Mouse (Mus musculus) adrenal gland, adult 2 months (tissue): ENCODE data around the gene Mthfd1. TPM values are rescaled to one million over a fixed set of nuclear protein-coding genes. Genes with fewer than 3 reads are reported as not detected.
A peak's percentile ranks its signal among the peaks of the same experiment; 100 is the strongest.
"Not testable (repeated sequence)": the region's sequence is repeated elsewhere in the genome, so short reads cannot be mapped to it uniquely, and the experiment has no call there.

Experiments
- DNase-seq: peaks from one replicate; pipeline ENCODE4 v3.0.0; 2021
- long read RNA-seq: library from polyadenylated mRNA; stranded (forward); transcript quantifications from one replicate; pipeline ENCODE4 v2.0.0, GENCODE M21; 2021
- polyA plus RNA-seq: library from polyadenylated mRNA; depleted of rRNA; stranded (reverse); fragments of >200 nt; gene quantifications from 2 replicates; pipeline ENCODE4 v1.2.3, GENCODE M21; 2012; rRNA removed
- total RNA-seq, 2 experiments: library from RNA; stranded (reverse); gene quantifications; 2 replicates each; pipeline ENCODE4 v1.2.3; 2021

Gene Mthfd1
- total RNA-seq (10 to 100 TPM; 41.8 to 49.4 TPM), polyA plus RNA-seq (16.0 and 18.1 TPM in 2 replicates)
- long read RNA-seq, transcript Mthfd1-201 (28 exons, 3,241 nt): major isoform, 62 of 70 reads
- long read RNA-seq, partial matches to known transcripts: 6 of 70 reads
- long read RNA-seq, other reads (novel, unspliced or antisense): 2 of 70 reads

- peak; percentile 97 for DNase-seq
These were observed at the start of gene Mthfd1 for GRCm38 (mm10) chr12:76254725-76255498. Gene Mthfd1, plus strand, starts transcription at chr12:76255298.

GRCm38 (mm10) chr12:76209429-76209974 is 45.6 kb upstream of the Mthfd1 start:
- DNase-seq: no peak

- no peak for DNase-seq
These were observed 40.0 kb upstream of the Mthfd1 start for GRCm38 (mm10) chr12:76215121-76215520.

GRCm38 (mm10) chr12:76216716-76217115 is 38.4 kb upstream of the Mthfd1 start:
- no peak for DNase-seq

- not testable (repeated sequence) for DNase-seq
These were observed 33.0 kb upstream of the Mthfd1 start for GRCm38 (mm10) chr12:76222104-76222503.

GRCm38 (mm10) chr12:76230644-76231043 is 24.5 kb upstream of the Mthfd1 start:
- no peak for DNase-seq

- DNase-seq: no peak
These were observed 19.8 kb upstream of the Mthfd1 start for GRCm38 (mm10) chr12:76235253-76235652.

- no peak for DNase-seq
These were observed 15.8 kb upstream of the Mthfd1 start for GRCm38 (mm10) chr12:76239145-76239838.

GRCm38 (mm10) chr12:76239839-76240571 is 15.1 kb upstream of the Mthfd1 start:
- no peak for DNase-seq

GRCm38 (mm10) chr12:76240670-76241069 is 14.4 kb upstream of the Mthfd1 start:
- no peak for DNase-seq

GRCm38 (mm10) chr12:76241084-76241483 is 14.0 kb upstream of the Mthfd1 start:
- no peak for DNase-seq

GRCm38 (mm10) chr12:76241833-76242232 is 13.3 kb upstream of the Mthfd1 start:
- DNase-seq: no peak

- no peak for DNase-seq
These were observed 10.1 kb upstream of the Mthfd1 start for GRCm38 (mm10) chr12:76244981-76245380.

GRCm38 (mm10) chr12:76246646-76247045 is 8.5 kb upstream of the Mthfd1 start, which contains the start of gene Tex21:
Gene Tex21, minus strand, starts transcription at chr12:76246746.
- no peak for DNase-seq

- no peak for DNase-seq
These were observed 2.0 kb upstream of the Mthfd1 start for GRCm38 (mm10) chr12:76253090-76253489.

- no peak for DNase-seq
These were observed 1.5 kb upstream of the Mthfd1 start for GRCm38 (mm10) chr12:76253591-76253990.

GRCm38 (mm10) chr12:76253991-76254390 is 1.1 kb upstream of the Mthfd1 start:
- DNase-seq: no peak

- DNase-seq: no peak
These were observed 389 bp downstream of the Mthfd1 start for GRCm38 (mm10) chr12:76255499-76255875.

GRCm38 (mm10) chr12:76256114-76256843 is 1.2 kb downstream of the Mthfd1 start:
- peak; percentile 10 for DNase-seq

GRCm38 (mm10) chr12:76260673-76261072 is 5.6 kb downstream of the Mthfd1 start:
- DNase-seq: no peak

GRCm38 (mm10) chr12:76261556-76261955 is 6.5 kb downstream of the Mthfd1 start:
- no peak for DNase-seq
